Mouse (Mus musculus): ENCODE results near the gene Igf1r. TPM values are rescaled to one million over a fixed set of nuclear protein-coding genes. Genes with fewer than 3 reads are reported as not detected.
"Not testable (repeated sequence)": the region's sequence is repeated elsewhere in the genome, so short reads cannot be mapped to it uniquely, and the experiment has no call there.

Gene Igf1r
- polyA plus RNA-seq, 1 experiment from 2014 or later, result 19.6 TPM

DNA sequence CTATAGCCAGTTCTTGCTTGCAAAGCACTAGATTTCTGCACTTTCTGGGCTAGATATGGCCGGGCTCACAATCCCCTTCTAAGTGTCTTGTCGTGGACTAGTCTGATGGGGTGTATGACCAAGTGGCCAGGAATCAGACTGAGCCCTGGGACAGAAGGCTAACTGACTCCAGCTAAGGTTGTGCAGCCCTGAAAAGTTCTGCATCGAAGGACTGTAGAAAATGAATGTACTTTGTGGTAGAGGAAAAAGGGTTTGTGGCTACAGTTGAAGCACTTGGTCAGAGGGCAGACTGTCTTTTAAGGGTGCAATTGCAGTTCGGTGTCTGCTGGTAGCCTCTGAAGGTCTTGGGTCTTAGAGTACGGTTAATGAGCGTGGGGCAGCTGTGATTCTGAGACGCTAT lies 326.9 kb downstream of the Igf1r start:
- no peaks in the 10 kb centered on the region for H3K9me3 ChIP-seq
- H3K36me3 ChIP-seq, result no peaks in the 10 kb centered on the region
- WGBS, result 89% methylated on average over 7 of the region's 7 CpGs
- H3K27ac ChIP-seq, result no peak overlapping the region
- H3K4me3 ChIP-seq, result no peak overlapping the region
- no peak for ATAC-seq (ENCODE audit: borderline replicate concordance, extremely low read depth, low FRiP score, low TSS enrichment)
- no peak overlapping the region for H3K9ac ChIP-seq
- peaks cover 8% of the 10 kb centered on the region; the same call in 1 of the 2 replicates for H3K27me3 ChIP-seq
- no peak overlapping the region for H3K4me2 ChIP-seq
- H3K4me1 ChIP-seq, result peaks cover 16% of the 10 kb centered on the region; the same call in 1 of the 2 replicates

DNA sequence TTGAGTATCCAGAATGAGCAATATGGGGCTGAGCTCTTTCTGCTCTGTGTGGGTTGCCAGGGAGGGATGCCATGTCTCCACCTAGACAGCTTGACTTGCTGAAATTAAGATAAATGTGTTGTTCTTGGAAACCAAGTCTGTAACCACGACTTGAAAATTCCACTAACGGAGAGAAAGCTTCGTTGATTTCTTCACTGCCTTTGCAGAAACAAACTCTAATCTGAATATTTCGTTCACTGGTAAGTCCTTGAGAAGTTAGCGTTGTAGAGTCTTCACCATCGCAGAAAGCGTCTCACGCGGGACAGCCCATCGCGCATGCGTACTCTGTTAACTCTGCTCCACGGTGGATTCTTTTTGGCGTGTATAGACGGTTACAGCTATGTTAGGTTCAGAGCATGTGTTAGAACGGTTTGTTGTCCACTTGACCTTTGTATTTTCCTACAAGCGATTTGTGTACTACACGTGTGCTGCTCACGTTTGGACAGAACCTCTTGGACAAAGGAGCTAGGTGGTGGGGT lies 327.8 kb downstream of the Igf1r start:
- 86% methylated on average over 19 of the region's 19 CpGs for WGBS
- Histone ChIP-seq H3K9ac (no peak overlapping the region), H3K27me3 (peaks cover 8% of the 10 kb centered on the region; the same call in 1 of the 2 replicates), H3K36me3 (no peaks in the 10 kb centered on the region), H3K4me2 (no peak overlapping the region), H3K27ac (no peak overlapping the region), H3K4me3 (no peak overlapping the region), H3K4me1 (peaks cover 16% of the 10 kb centered on the region; the same call in 1 of the 2 replicates), H3K9me3 (no peaks in the 10 kb centered on the region)
- ATAC-seq (ENCODE audit: borderline replicate concordance, extremely low read depth, low FRiP score, low TSS enrichment), result no peak

- no peak overlapping the region for H3K4me2 ChIP-seq
- WGBS, result 71% methylated on average over 5 of the region's 5 CpGs
- no peaks in the 10 kb centered on the region for H3K9me3 ChIP-seq
- no peak overlapping the region for H3K4me3 ChIP-seq
- no peak overlapping the region for H3K27ac ChIP-seq
- H3K4me1 ChIP-seq, result peaks cover 11% of the 10 kb centered on the region; the same call in 1 of the 2 replicates
- peaks cover 2% of the 10 kb centered on the region; the same call in 1 of the 2 replicates for H3K27me3 ChIP-seq
- ATAC-seq (ENCODE audit: borderline replicate concordance, extremely low read depth, low FRiP score, low TSS enrichment), result no peak
- H3K9ac ChIP-seq, result no peak overlapping the region
- H3K36me3 ChIP-seq, result no peaks in the 10 kb centered on the region
These were observed 328.7 kb downstream of the Igf1r start for GRCm38 (mm10) chr7:68281341-68281740.

GRCm38 (mm10) chr7:68282304-68283132 lies 329.9 kb downstream of the Igf1r start:
- no peaks in the 10 kb centered on the region for H3K9me3 ChIP-seq
- no peak for ATAC-seq (ENCODE audit: borderline replicate concordance, extremely low read depth, low FRiP score, low TSS enrichment)
- H3K36me3 ChIP-seq, result no peaks in the 10 kb centered on the region
- H3K4me2 ChIP-seq, result no peak overlapping the region
- H3K4me1 ChIP-seq, result peaks cover 6% of the 10 kb centered on the region; the same call in 1 of the 2 replicates
- no peak overlapping the region for H3K4me3 ChIP-seq
- H3K9ac ChIP-seq, result no peak overlapping the region
- no peak overlapping the region for H3K27ac ChIP-seq
- WGBS, result 82% methylated on average over 22 of the region's 22 CpGs
- H3K27me3 ChIP-seq, result no peaks in the 10 kb centered on the region

DNA sequence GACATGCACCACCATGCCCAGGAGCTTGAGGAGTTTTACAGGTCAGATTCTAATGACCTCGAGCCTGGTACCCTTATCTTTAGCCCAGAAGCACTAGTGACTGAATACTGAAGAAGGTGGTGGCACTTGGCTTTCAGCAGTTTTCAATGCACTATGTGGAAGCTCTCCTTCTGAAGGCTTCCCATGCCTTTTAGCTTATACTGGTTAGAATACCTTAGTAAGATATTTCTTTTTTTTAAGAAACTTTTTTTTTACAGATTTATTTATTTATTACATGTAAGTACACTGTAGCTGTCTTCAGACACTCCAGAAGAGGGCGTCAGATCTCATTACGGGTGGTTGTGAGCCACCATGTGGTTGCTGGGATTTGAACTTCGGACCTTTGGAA lies 330.5 kb downstream of the Igf1r start:
- H3K4me3 ChIP-seq; H3K4me1 ChIP-seq; H3K9me3 ChIP-seq; H3K27me3 ChIP-seq; H3K36me3 ChIP-seq; H3K9ac ChIP-seq; ATAC-seq (ENCODE audit: borderline replicate concordance, extremely low read depth, low FRiP score, low TSS enrichment); H3K4me2 ChIP-seq; H3K27ac ChIP-seq: not testable (repeated sequence)
- 71% methylated on average over 4 of the region's 4 CpGs for WGBS

Other genes starting within 250 kb of the Igf1r start
- gene Synm, start 193.1 kb upstream of the Igf1r start, polyA plus RNA-seq (2015; fragmentation: Nextera tagmentation; extraction: Ambion mirVana), result 9.7 and 12.7 TPM in 2 replicates